Mouse (Mus musculus): ENCODE measurements around the gene Nos1.

Nos1 gene

GRCm38 (mm10) chr5:117780681-117781080 is at the start of gene Nos1:
Nos1 (plus strand) TSS chr5:117781032.
- DNase-seq (ENCODE audit: low spot score in 2 of 2), result no peak

- no peak for DNase-seq (ENCODE audit: low spot score in 2 of 2)
These were observed 49.5 kb upstream of the Nos1 start for GRCm38 (mm10) chr5:117731311-117731710.

- DNase-seq (ENCODE audit: low spot score in 2 of 2), result no peak
These were observed 36.1 kb upstream of the Nos1 start for GRCm38 (mm10) chr5:117744654-117745178.

- no peak for DNase-seq (ENCODE audit: low spot score in 2 of 2)
These were observed 31.5 kb upstream of the Nos1 start for GRCm38 (mm10) chr5:117749353-117749752.

- no peak for DNase-seq (ENCODE audit: low spot score in 2 of 2)
These were observed 22.9 kb upstream of the Nos1 start for GRCm38 (mm10) chr5:117757696-117758482.

GRCm38 (mm10) chr5:117761181-117761832 is 19.5 kb upstream of the Nos1 start:
- DNase-seq (ENCODE audit: low spot score in 2 of 2), result no peak

GRCm38 (mm10) chr5:117764496-117764895 is 16.3 kb upstream of the Nos1 start:
- DNase-seq (ENCODE audit: low spot score in 2 of 2), result no peak

GRCm38 (mm10) chr5:117779175-117779574 is 1.7 kb upstream of the Nos1 start:
- DNase-seq (ENCODE audit: low spot score in 2 of 2), result no peak

- DNase-seq (ENCODE audit: low spot score in 2 of 2), result no peak
These were observed 346 bp downstream of the Nos1 start for GRCm38 (mm10) chr5:117781178-117781577.

- DNase-seq (ENCODE audit: low spot score in 2 of 2), result no peak
These were observed 9.2 kb downstream of the Nos1 start for GRCm38 (mm10) chr5:117790071-117790470.

GRCm38 (mm10) chr5:117791875-117792274 is 11.0 kb downstream of the Nos1 start:
- DNase-seq (ENCODE audit: low spot score in 2 of 2), result no peak

- DNase-seq (ENCODE audit: low spot score in 2 of 2), result no peak
These were observed 20.0 kb downstream of the Nos1 start for GRCm38 (mm10) chr5:117800849-117801248.

GRCm38 (mm10) chr5:117802071-117802521 is 21.3 kb downstream of the Nos1 start:
- DNase-seq (ENCODE audit: low spot score in 2 of 2), result no peak

- no peak for DNase-seq (ENCODE audit: low spot score in 2 of 2)
These were observed 22.7 kb downstream of the Nos1 start for GRCm38 (mm10) chr5:117803551-117803950.

- no peak for DNase-seq (ENCODE audit: low spot score in 2 of 2)
These were observed 30.1 kb downstream of the Nos1 start for GRCm38 (mm10) chr5:117810930-117811329.

GRCm38 (mm10) chr5:117818800-117819199 is 38.0 kb downstream of the Nos1 start:
- no peak for DNase-seq (ENCODE audit: low spot score in 2 of 2)

- DNase-seq (ENCODE audit: low spot score in 2 of 2), result no peak
These were observed 39.6 kb downstream of the Nos1 start for GRCm38 (mm10) chr5:117820445-117820844.

GRCm38 (mm10) chr5:117823811-117824210 is 43.0 kb downstream of the Nos1 start:
- DNase-seq (ENCODE audit: low spot score in 2 of 2), result no peak

GRCm38 (mm10) chr5:117824486-117824885 is 43.7 kb downstream of the Nos1 start:
- DNase-seq (ENCODE audit: low spot score in 2 of 2), result no peak

GRCm38 (mm10) chr5:117825336-117825735 is 44.5 kb downstream of the Nos1 start:
- DNase-seq (ENCODE audit: low spot score in 2 of 2), result no peak

- DNase-seq (ENCODE audit: low spot score in 2 of 2), result no peak
These were observed 46.5 kb downstream of the Nos1 start for GRCm38 (mm10) chr5:117827366-117827765.

GRCm38 (mm10) chr5:117836930-117837329 is 56.1 kb downstream of the Nos1 start:
- peak in 1 of 2 experiments; percentile 45 for DNase-seq (ENCODE audit: low spot score in 2 of 2)

GRCm38 (mm10) chr5:117837731-117838130 is 56.9 kb downstream of the Nos1 start:
- DNase-seq (ENCODE audit: low spot score in 2 of 2), result no peak

Measured in thymus, postnatal 10 days (tissue).